14 mouse cellular contexts compared by ENCODE assay signal in the genomic region with DNA sequence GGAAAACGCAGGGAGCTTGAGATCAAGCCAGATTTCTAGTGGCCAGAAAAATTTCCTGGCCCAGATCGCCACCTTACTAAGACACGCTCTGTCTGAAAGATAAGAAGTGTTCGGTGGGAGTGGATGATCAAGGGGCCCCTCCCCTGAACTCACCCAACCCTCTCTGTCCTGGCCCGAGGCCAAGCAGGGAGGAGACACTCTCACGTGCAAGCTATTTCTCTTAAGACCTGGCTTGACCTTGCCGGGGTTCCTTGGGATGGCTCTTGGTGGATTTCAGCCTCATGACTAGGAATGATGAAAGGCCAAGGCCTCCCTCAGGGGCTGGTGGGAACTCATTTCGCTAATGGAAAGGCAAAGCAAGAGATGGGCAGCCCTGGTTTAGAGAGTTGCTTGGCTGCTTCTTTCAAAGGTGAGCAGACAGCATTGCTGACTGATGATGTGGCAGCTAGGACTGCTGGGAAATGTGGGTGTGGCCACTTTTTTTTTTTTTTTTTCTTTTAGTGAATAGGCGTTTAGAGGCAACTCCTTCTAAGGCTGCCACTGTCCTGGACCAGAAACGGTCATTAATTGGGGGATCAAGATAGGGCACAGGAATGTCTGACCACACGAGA. TPM values are rescaled to one million over a fixed set of nuclear protein-coding genes. Genes with fewer than 3 reads are reported as not detected.
A peak's percentile ranks its signal among the peaks of the same experiment; 100 is the strongest.
DNase-seq lines count a peak whose midpoint lies in the region; ATAC-seq and TF ChIP-seq lines count a peak whose summit lies in the region.
"Had no signal": no experiment of that assay in that cellular context is flagged by ENCODE, and none has a peak within 500 bp of the region (broad histone marks: within the 10 kb centered on the region; RNA-seq: fewer than 3 reads in every experiment).

A gene (minus strand): TSS at position 169 of the 611 bp plus-strand sequence.

- H3K9me3 ChIP-seq in kidney, embryonic 16.5 days (ENCODE audit: low read length) = no peaks in the 10 kb centered on the region
- H3K9me3 ChIP-seq in hindbrain, postnatal 0 days (ENCODE audit: low read length) = no peaks in the 10 kb centered on the region
- H3K9me3 ChIP-seq: embryonic facial prominence, embryonic 13.5 days; hindbrain, embryonic 12.5 days had no signal

- no peak for TF ChIP-seq POLR2A in bone marrow, adult 2 months (IDR thresholded peaks at IDR 0.05; ENCODE audit: borderline replicate concordance, control insufficient read depth, low read depth, low read length)

- TF ChIP-seq CTCF in bone marrow, adult 2 months (IDR thresholded peaks at IDR 0.05; ENCODE audit: control insufficient read depth, insufficient read depth, low read length) = no peak
- no peak for TF ChIP-seq CTCF in hindbrain, postnatal 0 days (IDR thresholded peaks at IDR 0.05; ENCODE audit: low read depth)

- no peak for ATAC-seq in kidney, embryonic 16.5 days (ENCODE audit: low FRiP score, low TSS enrichment)
- ATAC-seq in megakaryocyte-erythroid progenitor cell, adult 5-6 weeks (replicated peaks; ENCODE audit: low FRiP score, low TSS enrichment, poor library complexity, severe bottlenecking) = peak; percentile 92
- ATAC-seq in hindbrain, postnatal 0 days = no peak

- no peaks in the 10 kb centered on the region for H3K36me3 ChIP-seq in kidney, embryonic 16.5 days (ENCODE audit: insufficient read depth, low read length)
- H3K36me3 ChIP-seq in hindbrain, postnatal 0 days (ENCODE audit: insufficient read depth, low read length) = no peaks in the 10 kb centered on the region
- H3K36me3 ChIP-seq: embryonic facial prominence, embryonic 13.5 days; hindbrain, embryonic 12.5 days had no signal

- H3K4me1 ChIP-seq in kidney, embryonic 16.5 days (ENCODE audit: insufficient read depth, low read length) = peaks cover 5% of the 10 kb centered on the region; the same call in 1 of the 2 replicates
- H3K4me1 ChIP-seq in bone marrow, adult 2 months (ENCODE audit: control insufficient read depth, insufficient read depth, low read length) = no peaks in the 10 kb centered on the region
- H3K4me1 ChIP-seq in hindbrain, postnatal 0 days (ENCODE audit: insufficient read depth, low read length) = 0 out of 2 replicates have a peak, but pooled peaks cover 3% of the 10 kb centered on the region
- H3K4me1 ChIP-seq: hindbrain, embryonic 12.5 days had no signal

- no peak within 1 kb of the TSS for H3K27ac ChIP-seq in kidney, embryonic 16.5 days (ENCODE audit: low read length)
- H3K27ac ChIP-seq in bone marrow, adult 2 months (ENCODE audit: control insufficient read depth, insufficient read depth, low read depth, low read length, poor library complexity) = no peak within 1 kb of the TSS
- H3K27ac ChIP-seq in hindbrain, postnatal 0 days = no peak within 1 kb of the TSS
- H3K27ac ChIP-seq: embryonic facial prominence, embryonic 13.5 days; hindbrain, embryonic 12.5 days had no signal

- no peaks in the 10 kb centered on the region for H3K27me3 ChIP-seq in kidney, embryonic 16.5 days (ENCODE audit: insufficient read depth, low read length)
- no peaks in the 10 kb centered on the region for H3K27me3 ChIP-seq in hindbrain, postnatal 0 days (ENCODE audit: insufficient read depth, low read length)
- H3K27me3 ChIP-seq: embryonic facial prominence, embryonic 13.5 days; hindbrain, embryonic 12.5 days had no signal

- WGBS in kidney, embryonic 16.5 days = 43% methylated on average over 11 of the region's 11 CpGs
- 75% methylated on average over 11 of the region's 11 CpGs for WGBS in bone marrow, adult 2 months
- 83% methylated on average over 11 of the region's 11 CpGs for WGBS in hindbrain, postnatal 0 days

- H3K9ac ChIP-seq in kidney, embryonic 16.5 days (replicated peaks; ENCODE audit: low read length) = no peak within 1 kb of the TSS
- no peak within 1 kb of the TSS for H3K9ac ChIP-seq in hindbrain, postnatal 0 days (replicated peaks; ENCODE audit: low read length)
- H3K9ac ChIP-seq: embryonic facial prominence, embryonic 13.5 days; hindbrain, embryonic 12.5 days had no signal

- no peak within 1 kb of the TSS for H3K4me3 ChIP-seq in kidney, embryonic 16.5 days (ENCODE audit: low read length)
- no peak within 1 kb of the TSS for H3K4me3 ChIP-seq in bone marrow, adult 2 months (replicated peaks; ENCODE audit: control insufficient read depth, low read depth, low read length)
- no peak within 1 kb of the TSS for H3K4me3 ChIP-seq in hindbrain, postnatal 0 days (ENCODE audit: low read length)
- H3K4me3 ChIP-seq: embryonic facial prominence, embryonic 13.5 days; hindbrain, embryonic 12.5 days had no signal

- H3K4me2 ChIP-seq in kidney, embryonic 16.5 days (replicated peaks; ENCODE audit: low read depth, low read length) = no peak within 1 kb of the TSS
- H3K4me2 ChIP-seq in hindbrain, postnatal 0 days (ENCODE audit: low read depth, low read length) = no peak within 1 kb of the TSS
- H3K4me2 ChIP-seq: embryonic facial prominence, embryonic 13.5 days; hindbrain, embryonic 12.5 days had no signal

- peak; percentile 13 for DNase-seq in kidney, postnatal 14 days
- peak; percentile 87 for DNase-seq in ZHBTc4 (ENCODE audit: low read depth, low spot score)
- no peak for DNase-seq in hindbrain, postnatal 0 days (ENCODE audit: low spot score)
- DNase-seq in right cerebral cortex, postnatal 4 days = no peak
- DNase-seq: right cerebral cortex, postnatal 14 days; thymus, postnatal 36 days had no signal

RNA-seq across cellular contexts. Expression of the gene that starts here (rescaled TPM):
- 0.45 and 0.78 TPM in 2 replicates for polyA plus RNA-seq in kidney, embryonic 16.5 days (2015; fragmentation: Nextera tagmentation; extraction: Ambion mirVana)
- 3.1 and 11.7 TPM in 2 replicates for polyA plus RNA-seq in bone marrow, adult 2 months (2011; ENCODE audit: insufficient read depth, insufficient read length, low replicate concordance, missing spikeins)
- not detected in 2 replicates for total RNA-seq in megakaryocyte-erythroid progenitor cell, adult 5-6 weeks (2014; fragmentation: Nextera tagmentation)
- total RNA-seq in megakaryocyte-erythroid progenitor cell, adult 5-6 weeks (2017) = not detected in 2 replicates
- 0.26 TPM in 1 of 2 replicates, not detected in the other for total RNA-seq in hindbrain, postnatal 0 days (2014; rRNA removed)
- 0.26 TPM in 1 of 2 replicates, not detected in the other for polyA plus RNA-seq in hindbrain, postnatal 0 days (2015; fragmentation: Nextera tagmentation; extraction: Ambion mirVana)
- total RNA-seq: granulocyte monocyte progenitor cell, adult 5-6 weeks; MEL had no signal
- polyA plus RNA-seq: neural tube, embryonic 11.5 days had no signal

Comparison
In these comparisons a context has a peak if more than half of its experiments do, and no peak if none do; other contexts are left out.
1. Peak in ATAC-seq in megakaryocyte-erythroid progenitor cell, adult 5-6 weeks; RNA of the gene not detected or under 1 TPM.
2. DNase-seq: peak in kidney, postnatal 14 days (single experiment) and ZHBTc4 (single experiment); none in hindbrain, postnatal 0 days (single experiment) and right cerebral cortex, postnatal 4 days (single experiment).